Mouse (Mus musculus) spleen, postnatal 36 days (tissue): ENCODE measurements around the gene Chst1.
A peak's percentile ranks its signal among the peaks of the same experiment; 100 is the strongest.

ENCODE experiments used
- DNase-seq, 2 experiments: peaks; one replicate each; pipeline ENCODE4 v3.0.0; 2022; ENCODE audit warnings: low spot score in 2 of 2, mixed read lengths in 1 of 2

Chst1 gene

GRCm38 (mm10) chr2:92599487-92600347 lies at the start of gene Chst1:
Gene Chst1 (plus strand): TSS chr2:92599707.
- no peak for DNase-seq

GRCm38 (mm10) chr2:92550051-92550450 lies 49.5 kb upstream of the Chst1 start:
- DNase-seq = no peak

GRCm38 (mm10) chr2:92554536-92554935 lies 45.0 kb upstream of the Chst1 start:
- DNase-seq = no peak

- DNase-seq = peak in 1 of 2 experiments; percentile 5
These were observed 36.6 kb upstream of the Chst1 start for GRCm38 (mm10) chr2:92562930-92563329.

- no peak for DNase-seq
These were observed 28.9 kb upstream of the Chst1 start for GRCm38 (mm10) chr2:92570623-92571022.

GRCm38 (mm10) chr2:92577824-92578223 lies 21.7 kb upstream of the Chst1 start:
- no peak for DNase-seq

GRCm38 (mm10) chr2:92581302-92581701 lies 18.2 kb upstream of the Chst1 start:
- no peak for DNase-seq

GRCm38 (mm10) chr2:92582596-92582995 lies 16.9 kb upstream of the Chst1 start:
- DNase-seq = no peak

GRCm38 (mm10) chr2:92587806-92588205 lies 11.7 kb upstream of the Chst1 start:
- DNase-seq = no peak

GRCm38 (mm10) chr2:92594929-92595730 lies 4.4 kb upstream of the Chst1 start:
- DNase-seq = no peak

GRCm38 (mm10) chr2:92597291-92597690 lies 2.2 kb upstream of the Chst1 start:
- DNase-seq = no peak

GRCm38 (mm10) chr2:92598941-92599486 lies 493 bp upstream of the Chst1 start:
- DNase-seq = no peak

GRCm38 (mm10) chr2:92600348-92600670 lies 802 bp downstream of the Chst1 start:
- DNase-seq = no peak

GRCm38 (mm10) chr2:92601246-92601645 lies 1.7 kb downstream of the Chst1 start:
- DNase-seq = no peak

- no peak for DNase-seq
These were observed 2.6 kb downstream of the Chst1 start for GRCm38 (mm10) chr2:92602073-92602472.

GRCm38 (mm10) chr2:92603591-92603990 lies 4.1 kb downstream of the Chst1 start:
- DNase-seq = no peak

- DNase-seq = no peak
These were observed 5.1 kb downstream of the Chst1 start for GRCm38 (mm10) chr2:92604565-92604964.

- DNase-seq = no peak
These were observed 6.5 kb downstream of the Chst1 start for GRCm38 (mm10) chr2:92605995-92606394.

GRCm38 (mm10) chr2:92607153-92607552 lies 7.6 kb downstream of the Chst1 start:
- DNase-seq = no peak

- DNase-seq = no peak
These were observed 8.1 kb downstream of the Chst1 start for GRCm38 (mm10) chr2:92607592-92607991.

- no peak for DNase-seq
These were observed 8.6 kb downstream of the Chst1 start for GRCm38 (mm10) chr2:92608013-92608619.
